Mouse (Mus musculus) monocyte, adult 5-6 weeks (primary cell): ENCODE measurements around the gene Creb3l2. TPM values are rescaled to one million over a fixed set of nuclear protein-coding genes. Genes with fewer than 3 reads are reported as not detected.
"Not testable (repeated sequence)": the region's sequence is repeated elsewhere in the genome, so short reads cannot be mapped to it uniquely, and the experiment has no call there.

Experiments
- ATAC-seq: fragments of 153-309, 156-312 bp; replicated peaks from 2 replicates; pipeline ENCODE4 v1.8.0; 2017; ENCODE audit warnings: mild to moderate bottlenecking; ENCODE audit not compliant: low TSS enrichment, insufficient number of reproducible peaks, severe bottlenecking, poor library complexity, low FRiP score
- total RNA-seq: library from RNA; stranded (forward); fragments of 200-1000, 200-491, 200-594 nt; gene quantifications from 3 replicates; pipeline ENCODE4 v1.2.3, GENCODE M21; 2017

The Creb3l2 gene
- total RNA-seq, result 2.9 to 3.8 TPM (median 2.9 TPM) in 3 replicates

- ATAC-seq, result peak; percentile 99
Measured at GRCm38 (mm10) chr6:37442041-37442667, at the start of gene Creb3l2. Gene Creb3l2, minus strand, starts transcription at chr6:37442146.

GRCm38 (mm10) chr6:37486502-37486901 lies 44.6 kb upstream of the Creb3l2 start:
- no peak for ATAC-seq

- ATAC-seq, result no peak
Measured at GRCm38 (mm10) chr6:37484588-37485070, 42.7 kb upstream of the Creb3l2 start.

GRCm38 (mm10) chr6:37483262-37483661 lies 41.3 kb upstream of the Creb3l2 start:
- ATAC-seq, result no peak

GRCm38 (mm10) chr6:37481147-37481546 lies 39.2 kb upstream of the Creb3l2 start:
- ATAC-seq, result no peak

GRCm38 (mm10) chr6:37480008-37480407 lies 38.1 kb upstream of the Creb3l2 start:
- no peak for ATAC-seq

- ATAC-seq, result no peak
Measured at GRCm38 (mm10) chr6:37478481-37478880, 36.5 kb upstream of the Creb3l2 start.

GRCm38 (mm10) chr6:37473674-37474342 lies 31.9 kb upstream of the Creb3l2 start:
- no peak for ATAC-seq

- ATAC-seq, result no peak
Measured at GRCm38 (mm10) chr6:37470216-37470615, 28.3 kb upstream of the Creb3l2 start.

- no peak for ATAC-seq
Measured at GRCm38 (mm10) chr6:37465847-37466246, 23.9 kb upstream of the Creb3l2 start.

GRCm38 (mm10) chr6:37465356-37465755 lies 23.4 kb upstream of the Creb3l2 start:
- ATAC-seq, result no peak

- no peak for ATAC-seq
Measured at GRCm38 (mm10) chr6:37464585-37464984, 22.6 kb upstream of the Creb3l2 start.

GRCm38 (mm10) chr6:37463517-37464482 lies 21.9 kb upstream of the Creb3l2 start:
- ATAC-seq, result peak; percentile 98

- no peak for ATAC-seq
Measured at GRCm38 (mm10) chr6:37460681-37461080, 18.7 kb upstream of the Creb3l2 start.

- ATAC-seq, result not testable (repeated sequence)
Measured at GRCm38 (mm10) chr6:37459656-37460055, 17.7 kb upstream of the Creb3l2 start.

- no peak for ATAC-seq
Measured at GRCm38 (mm10) chr6:37457990-37458655, 16.2 kb upstream of the Creb3l2 start.

GRCm38 (mm10) chr6:37455540-37455939 lies 13.6 kb upstream of the Creb3l2 start:
- no peak for ATAC-seq

GRCm38 (mm10) chr6:37453047-37453446 lies 11.1 kb upstream of the Creb3l2 start:
- no peak for ATAC-seq

GRCm38 (mm10) chr6:37451664-37452063 lies 9.7 kb upstream of the Creb3l2 start:
- no peak for ATAC-seq
